Mouse (Mus musculus) liver, embryonic 16.5 days (tissue): ENCODE measurements at regions not wholly inside any gene's neighbourhood (a gene's known extent, or its start where the extent isn't known, plus 50 kb on each side); places are given as distances from the start of the nearest gene placed in this dataset.

Experiments used
- ATAC-seq: fragments of 200-750 bp; cut with Nextera tagmentation; 2 replicates; pipeline ENCODE4 v1.8.0; 2017; ENCODE audit warnings: low read depth, mild to moderate bottlenecking, moderate number of reproducible peaks, moderate library complexity
- H3K27ac ChIP-seq: fragments of 300-500 bp; sonication (generic); 2 replicates; pipeline ENCODE4 v1.5.1; 2014; ENCODE audit warnings: mild to moderate bottlenecking, low read length
- H3K27me3 ChIP-seq: fragments of 300-500 bp; sonication (generic); 2 replicates; pipeline ENCODE4 v1.6.1; 2014; ENCODE audit warnings: low read depth, low read length, mixed read lengths; ENCODE audit not compliant: control insufficient read depth, insufficient read depth
- H3K36me3 ChIP-seq: fragments of 300-500 bp; sonication (generic); 2 replicates; pipeline ENCODE4 v1.6.1; 2014; ENCODE audit warnings: mild to moderate bottlenecking; ENCODE audit not compliant: control insufficient read depth, insufficient read depth
- H3K4me1 ChIP-seq: fragments of 300-500 bp; sonication (generic); 2 replicates; pipeline ENCODE4 v1.6.1; 2014; ENCODE audit warnings: low read depth, low read length, mixed read lengths; ENCODE audit not compliant: control insufficient read depth
- H3K4me2 ChIP-seq: fragments of 300-500 bp; sonication (generic); 2 replicates; pipeline ENCODE4 v1.6.1; 2014; ENCODE audit warnings: low read depth, low read length, mixed read lengths
- H3K4me3 ChIP-seq: fragments of 300-500 bp; sonication (generic); 2 replicates; pipeline ENCODE4 v1.5.1; 2014; ENCODE audit warnings: low read depth, mild to moderate bottlenecking, low read length
- H3K9ac ChIP-seq: fragments of 300-500 bp; sonication (generic); 2 replicates; pipeline ENCODE4 v1.6.1; 2014; ENCODE audit warnings: low read depth, low read length
- H3K9me3 ChIP-seq: fragments of 300-500 bp; sonication (generic); replicated peaks from 2 replicates; pipeline ENCODE4 v1.6.1; 2016; ENCODE audit warnings: low read length; ENCODE audit not compliant: control insufficient read depth
- WGBS: fragments of 180-500 bp; shearing (Covaris S2); extraction: QIAGEN DNeasy Blood & Tissue Kit; methylation state at CpG from one replicate; pipeline ENCODE4 v1.1.7; 2014; ENCODE audit not compliant: insufficient replicate concordance; 5-methylcytosine and 5-hydroxymethylcytosine counted together

- H3K4me2 ChIP-seq = no peak overlapping the region
- H3K36me3 ChIP-seq = no peaks in the 10 kb centered on the region
- no peaks in the 10 kb centered on the region for H3K9me3 ChIP-seq
- no peaks in the 10 kb centered on the region for H3K27me3 ChIP-seq
- no peak overlapping the region for H3K27ac ChIP-seq
- WGBS = 50% methylated on average over 2 of the region's 2 CpGs
- no peaks in the 10 kb centered on the region for H3K4me1 ChIP-seq
- ATAC-seq = no peak
- no peak overlapping the region for H3K4me3 ChIP-seq
- no peak overlapping the region for H3K9ac ChIP-seq
Observed at GRCm38 (mm10) chr1:193721850-193722249, 351.8 kb upstream of the Camk1g start.

- no peak for ATAC-seq
Observed at GRCm38 (mm10) chr1:193720420-193720851, 350.3 kb upstream of the Camk1g start.

GRCm38 (mm10) chr1:193715328-193715727 is 345.2 kb upstream of the Camk1g start:
- Histone ChIP-seq H3K4me3 (no peak overlapping the region), H3K36me3 (no peaks in the 10 kb centered on the region), H3K4me1 (no peaks in the 10 kb centered on the region), H3K27ac (no peak overlapping the region), H3K9me3 (no peaks in the 10 kb centered on the region), H3K4me2 (no peak overlapping the region), H3K27me3 (no peaks in the 10 kb centered on the region), H3K9ac (no peak overlapping the region)
- 31% methylated on average over 4 of the region's 4 CpGs for WGBS
- ATAC-seq = no peak

More at GRCm38 (mm10) chr1:193720420-193720851, 350.3 kb upstream of the Camk1g start:
- no peaks in the 10 kb centered on the region for H3K36me3 ChIP-seq
- H3K9ac ChIP-seq = no peak overlapping the region
- no peaks in the 10 kb centered on the region for H3K4me1 ChIP-seq
- no peaks in the 10 kb centered on the region for H3K27me3 ChIP-seq
- no peak overlapping the region for H3K4me2 ChIP-seq
- no peak overlapping the region for H3K27ac ChIP-seq
- H3K9me3 ChIP-seq = no peaks in the 10 kb centered on the region
- H3K4me3 ChIP-seq = no peak overlapping the region
- WGBS = 56% methylated on average over 8 of the region's 8 CpGs

GRCm38 (mm10) chr1:193714631-193715030 is 344.5 kb upstream of the Camk1g start:
- Histone ChIP-seq H3K36me3 (no peaks in the 10 kb centered on the region), H3K4me3 (no peak overlapping the region), H3K9ac (no peak overlapping the region), H3K9me3 (no peaks in the 10 kb centered on the region), H3K27me3 (no peaks in the 10 kb centered on the region), H3K4me1 (no peaks in the 10 kb centered on the region), H3K27ac (no peak overlapping the region), H3K4me2 (no peak overlapping the region)
- WGBS = 63% methylated on average over 2 of the region's 2 CpGs
- no peak for ATAC-seq

GRCm38 (mm10) chr1:193705205-193705604 is 335.1 kb upstream of the Camk1g start:
- H3K36me3 ChIP-seq = no peaks in the 10 kb centered on the region
- H3K27ac ChIP-seq = no peak overlapping the region
- 59% methylated on average over 2 of the region's 2 CpGs for WGBS
- no peaks in the 10 kb centered on the region for H3K4me1 ChIP-seq
- H3K9me3 ChIP-seq = no peaks in the 10 kb centered on the region
- no peak overlapping the region for H3K4me3 ChIP-seq
- H3K4me2 ChIP-seq = no peak overlapping the region
- ATAC-seq = 0 out of 2 replicates have a peak, but pooled peaks have one; percentile 26
- no peak overlapping the region for H3K9ac ChIP-seq
- H3K27me3 ChIP-seq = no peaks in the 10 kb centered on the region

- Histone ChIP-seq H3K9ac (no peak overlapping the region), H3K9me3 (no peaks in the 10 kb centered on the region), H3K4me1 (no peaks in the 10 kb centered on the region; the same call in 1 of the 2 replicates), H3K4me3 (no peak overlapping the region), H3K4me2 (no peak overlapping the region), H3K27me3 (no peaks in the 10 kb centered on the region), H3K27ac (no peak overlapping the region), H3K36me3 (no peaks in the 10 kb centered on the region)
- WGBS = 32% methylated on average over 15 of the region's 15 CpGs
- ATAC-seq = no peak
Observed at GRCm38 (mm10) chr1:193702707-193703419, 332.8 kb upstream of the Camk1g start.

- no peaks in the 10 kb centered on the region for H3K9me3 ChIP-seq
- H3K4me2 ChIP-seq = no peak overlapping the region
- H3K27me3 ChIP-seq = no peaks in the 10 kb centered on the region
- H3K9ac ChIP-seq = no peak overlapping the region
- no peak for ATAC-seq
- 64% methylated on average over 3 of the region's 3 CpGs for WGBS
- H3K27ac ChIP-seq = no peak overlapping the region
- no peak overlapping the region for H3K4me3 ChIP-seq
- no peaks in the 10 kb centered on the region for H3K36me3 ChIP-seq
- H3K4me1 ChIP-seq = no peaks in the 10 kb centered on the region; the same call in 1 of the 2 replicates
Observed at GRCm38 (mm10) chr1:193700217-193700616, 330.1 kb upstream of the Camk1g start.

GRCm38 (mm10) chr1:193698603-193699266 is 328.6 kb upstream of the Camk1g start:
- H3K4me1 ChIP-seq = no peaks in the 10 kb centered on the region; the same call in 1 of the 2 replicates
- H3K4me3 ChIP-seq = no peak overlapping the region
- 13% methylated on average over 7 of the region's 7 CpGs for WGBS
- no peaks in the 10 kb centered on the region for H3K9me3 ChIP-seq
- H3K27ac ChIP-seq = no peak overlapping the region
- no peak overlapping the region for H3K9ac ChIP-seq
- no peaks in the 10 kb centered on the region for H3K36me3 ChIP-seq
- ATAC-seq = no peak
- H3K27me3 ChIP-seq = no peaks in the 10 kb centered on the region
- H3K4me2 ChIP-seq = no peak overlapping the region

- Histone ChIP-seq H3K4me1 (no peaks in the 10 kb centered on the region; the same call in 1 of the 2 replicates), H3K4me3 (no peak overlapping the region), H3K9ac (no peak overlapping the region), H3K27ac (no peak overlapping the region), H3K27me3 (no peaks in the 10 kb centered on the region), H3K9me3 (no peaks in the 10 kb centered on the region), H3K4me2 (no peak overlapping the region), H3K36me3 (no peaks in the 10 kb centered on the region)
- peak; percentile 74 for ATAC-seq
- WGBS = 33% methylated on average over 3 of the region's 3 CpGs
Observed at GRCm38 (mm10) chr1:193697857-193698256, 327.8 kb upstream of the Camk1g start.
